In the genomic region with DNA sequence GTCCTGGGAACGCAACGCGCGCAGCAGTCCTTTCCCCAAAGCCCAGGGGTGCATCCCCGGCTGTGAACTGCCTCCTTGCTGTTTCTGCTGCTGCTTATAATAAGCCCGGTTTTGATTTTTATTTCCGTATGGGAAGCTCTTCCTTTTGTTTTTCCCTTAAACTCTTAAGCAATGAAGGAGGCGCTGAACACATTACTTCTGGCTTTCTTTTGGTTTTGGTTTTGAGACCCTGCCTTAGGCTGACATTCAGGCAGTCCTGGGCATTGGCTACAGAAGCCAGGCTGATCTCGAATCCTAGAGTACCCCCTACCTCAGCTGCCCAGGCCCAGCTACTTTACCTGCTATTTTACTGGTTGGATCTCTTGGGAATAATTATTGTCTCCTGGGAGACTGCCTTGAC, we compare ENCODE assay signal across 8 mouse cellular contexts. TPM values are rescaled to one million over a fixed set of nuclear protein-coding genes. Genes with fewer than 3 reads are reported as not detected.
A peak's percentile ranks its signal among the peaks of the same experiment; 100 is the strongest.
DNase-seq lines count a peak whose midpoint lies in the region; ATAC-seq and TF ChIP-seq lines count a peak whose summit lies in the region.

No protein-coding gene starts in this region.

- H3K27me3 ChIP-seq in cerebellum, adult 2 months (ENCODE audit: control insufficient read depth, insufficient read depth, low read length): no peaks in the 10 kb centered on the region; the same call in 1 of the 2 replicates
- no peaks in the 10 kb centered on the region; the same call in 1 of the 2 replicates for H3K27me3 ChIP-seq in testis, adult 2 months (ENCODE audit: control insufficient read depth, insufficient read depth, low read length)
- H3K27me3 ChIP-seq in limb, embryonic 15.5 days: peaks cover 31% of the 10 kb centered on the region
- peaks cover 3% of the 10 kb centered on the region; the same call in 1 of the 2 replicates for H3K27me3 ChIP-seq in stomach, embryonic 16.5 days (ENCODE audit: control insufficient read depth, insufficient read depth, low read length)

- peak overlapping the region; percentile 95 for H3K4me2 ChIP-seq in limb, embryonic 15.5 days
- peak overlapping the region; percentile 97 for H3K4me2 ChIP-seq in stomach, embryonic 16.5 days (ENCODE audit: low read depth, low read length)

- no peak for TF ChIP-seq POLR2A in cerebellum, adult 2 months (IDR thresholded peaks at IDR 0.05; ENCODE audit: borderline replicate concordance, insufficient read depth, low read length)
- no peak for TF ChIP-seq POLR2A in testis, adult 2 months (IDR thresholded peaks at IDR 0.05; ENCODE audit: control insufficient read depth, low read depth, low read length)

- no peaks in the 10 kb centered on the region for H3K36me3 ChIP-seq in testis, adult 2 months (ENCODE audit: control insufficient read depth, insufficient read depth, low read length)
- no peaks in the 10 kb centered on the region for H3K36me3 ChIP-seq in limb, embryonic 15.5 days
- no peaks in the 10 kb centered on the region for H3K36me3 ChIP-seq in stomach, embryonic 16.5 days (ENCODE audit: control insufficient read depth, insufficient read depth, low read length)

- H3K4me1 ChIP-seq in cerebellum, adult 2 months (ENCODE audit: control insufficient read depth, insufficient read depth, low read length): no peaks in the 10 kb centered on the region
- peaks cover 11% of the 10 kb centered on the region for H3K4me1 ChIP-seq in testis, adult 2 months (ENCODE audit: control insufficient read depth, insufficient read depth, low read length)
- H3K4me1 ChIP-seq in limb, embryonic 15.5 days: peaks cover 31% of the 10 kb centered on the region
- H3K4me1 ChIP-seq in stomach, embryonic 16.5 days (ENCODE audit: control insufficient read depth, insufficient read depth, low read length): peaks cover 4% of the 10 kb centered on the region; the same call in 1 of the 2 replicates

- peak overlapping the region; percentile 54; the same call in 1 of the 2 replicates for H3K9ac ChIP-seq in limb, embryonic 15.5 days
- H3K9ac ChIP-seq in stomach, embryonic 16.5 days (ENCODE audit: low read length): peak overlapping the region; percentile 77

- no peak overlapping the region for H3K27ac ChIP-seq in cerebellum, adult 2 months (ENCODE audit: insufficient read depth, low read length)
- H3K27ac ChIP-seq in testis, adult 2 months (ENCODE audit: control insufficient read depth, insufficient read depth, low read depth, low read length): no peak overlapping the region
- H3K27ac ChIP-seq in limb, embryonic 15.5 days: no peak overlapping the region
- no peak overlapping the region; the same call in 1 of the 2 replicates for H3K27ac ChIP-seq in stomach, embryonic 16.5 days (ENCODE audit: low read length)

- no peak for ATAC-seq in cerebellum, adult (ENCODE audit: insufficient number of reproducible peaks, low FRiP score, low TSS enrichment)
- ATAC-seq in limb, embryonic 15.5 days (ENCODE audit: insufficient number of reproducible peaks, low FRiP score, low TSS enrichment, low read depth): no peak
- ATAC-seq in stomach, embryonic 16.5 days (ENCODE audit: insufficient read depth, low FRiP score): peak; percentile 10; the same call in 1 of the 2 replicates

- no peaks in the 10 kb centered on the region for H3K9me3 ChIP-seq in limb, embryonic 15.5 days
- peaks cover 3% of the 10 kb centered on the region; the same call in 1 of the 2 replicates for H3K9me3 ChIP-seq in stomach, embryonic 16.5 days (replicated peaks; ENCODE audit: control insufficient read depth, low read length)

- TF ChIP-seq CTCF in cerebellum, adult 2 months (IDR thresholded peaks at IDR 0.05; ENCODE audit: borderline replicate concordance, insufficient read depth, low read depth, low read length): no peak
- TF ChIP-seq CTCF in testis, adult 2 months (IDR thresholded peaks at IDR 0.05; ENCODE audit: control insufficient read depth, insufficient read depth, insufficient replicate concordance, low read depth, low read length): no peak

- peak overlapping the region; percentile 30 for H3K4me3 ChIP-seq in cerebellum, adult 2 months (replicated peaks; ENCODE audit: insufficient read depth, low read depth, low read length)
- peak overlapping the region; percentile 50 for H3K4me3 ChIP-seq in testis, adult 2 months (ENCODE audit: control insufficient read depth, low read depth, low read length)
- H3K4me3 ChIP-seq in limb, embryonic 15.5 days: peak overlapping the region; percentile 74
- peak overlapping the region; percentile 70 for H3K4me3 ChIP-seq in stomach, embryonic 16.5 days (replicated peaks; ENCODE audit: low read length)

- 3% methylated on average over 9 of the region's 9 CpGs for WGBS in cerebellum, adult 2 months
- WGBS in limb, embryonic 15.5 days: 3% methylated on average over 9 of the region's 9 CpGs
- 9% methylated on average over 9 of the region's 9 CpGs for WGBS in stomach, embryonic 16.5 days

- DNase-seq in cerebellum, adult 2 months: no peak
- DNase-seq in testis, postnatal 14 days (ENCODE audit: low spot score): no peak
- DNase-seq in ovary, postnatal 14 days (ENCODE audit: low spot score): no peak
- no peak for DNase-seq in spleen, postnatal 4 days (ENCODE audit: low spot score in 2 of 2)

RNA-seq across cellular contexts. Expression of a gene that starts 0.6 kb away (rescaled TPM):
- polyA plus RNA-seq in cerebellum, adult 2 months (2012; rRNA removed): 16.3 and 18.5 TPM in 2 replicates
- polyA plus RNA-seq in testis, adult 2 months (2012; rRNA removed): 3.0 and 3.5 TPM in 2 replicates
- 1.1 and 1.3 TPM in 2 replicates for polyA plus RNA-seq in limb, embryonic 15.5 days (2015; fragmentation: Nextera tagmentation; extraction: Ambion mirVana)
- 1.6 TPM in 2 replicates for polyA plus RNA-seq in stomach, embryonic 16.5 days (2015; fragmentation: Nextera tagmentation; extraction: Ambion mirVana)
